Mouse (Mus musculus): ENCODE measurements around the gene Wdr93. TPM values are rescaled to one million over a fixed set of nuclear protein-coding genes. Genes with fewer than 3 reads are reported as not detected.

Wdr93 gene
- polyA plus RNA-seq, 1 experiment from 2014 or later, result 0.21 TPM

DNA sequence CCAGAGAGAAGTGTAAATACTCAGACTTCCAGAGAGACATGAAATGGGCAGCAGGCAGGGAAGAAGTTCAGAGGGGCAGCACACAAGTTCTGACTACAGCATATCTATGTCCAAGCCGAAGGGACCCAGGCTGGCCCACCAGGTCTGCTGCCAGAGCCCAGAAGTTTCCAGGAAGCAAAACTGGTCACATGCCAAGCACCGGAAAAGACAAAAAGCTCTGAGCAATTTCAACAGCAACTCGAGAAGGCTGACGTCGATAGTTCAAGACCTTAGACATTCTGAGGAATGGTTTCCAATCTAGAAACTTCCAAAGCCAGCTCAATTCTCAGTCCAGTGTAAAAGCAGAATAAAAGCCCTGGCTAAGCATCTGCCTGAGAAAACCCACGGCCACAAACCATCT lies 88.6 kb downstream of the Wdr93 start:
- ATAC-seq (replicated peaks; ENCODE audit: insufficient number of reproducible peaks, low FRiP score, low TSS enrichment, low read depth) (no peak), DNase-seq (ENCODE audit: low spot score) (no peak)
- WGBS, result 76% methylated on average over 6 of the region's 6 CpGs
- Histone ChIP-seq H3K4me3 (ENCODE audit: low read depth, low read length) (no peak overlapping the region), H3K27me3 (ENCODE audit: control insufficient read depth, insufficient read depth, low read length) (no peaks in the 10 kb centered on the region), H3K9ac (replicated peaks; ENCODE audit: low read length) (no peak overlapping the region), H3K27ac (replicated peaks; ENCODE audit: low read depth, low read length) (no peak overlapping the region), H3K36me3 (replicated peaks; ENCODE audit: control insufficient read depth, insufficient read depth, low read depth, low read length) (no peaks in the 10 kb centered on the region), H3K4me1 (ENCODE audit: control insufficient read depth, insufficient read depth, low read length) (no peaks in the 10 kb centered on the region), H3K9me3 (replicated peaks; ENCODE audit: control insufficient read depth, low read length) (no peaks in the 10 kb centered on the region), H3K4me2 (ENCODE audit: low read depth, low read length) (no peak overlapping the region)

- Histone ChIP-seq H3K36me3 (replicated peaks; ENCODE audit: control insufficient read depth, insufficient read depth, low read depth, low read length) (no peaks in the 10 kb centered on the region), H3K9ac (replicated peaks; ENCODE audit: low read length) (no peak overlapping the region), H3K4me1 (ENCODE audit: control insufficient read depth, insufficient read depth, low read length) (no peaks in the 10 kb centered on the region), H3K27me3 (ENCODE audit: control insufficient read depth, insufficient read depth, low read length) (no peaks in the 10 kb centered on the region), H3K27ac (replicated peaks; ENCODE audit: low read depth, low read length) (no peak overlapping the region), H3K4me2 (ENCODE audit: low read depth, low read length) (no peak overlapping the region), H3K9me3 (replicated peaks; ENCODE audit: control insufficient read depth, low read length) (no peaks in the 10 kb centered on the region), H3K4me3 (ENCODE audit: low read depth, low read length) (no peak overlapping the region)
- no peak for DNase-seq (ENCODE audit: low spot score)
- ATAC-seq (replicated peaks; ENCODE audit: insufficient number of reproducible peaks, low FRiP score, low TSS enrichment, low read depth), result no peak
Measured at GRCm38 (mm10) chr7:79832980-79833379, 90.0 kb downstream of the Wdr93 start.

DNA sequence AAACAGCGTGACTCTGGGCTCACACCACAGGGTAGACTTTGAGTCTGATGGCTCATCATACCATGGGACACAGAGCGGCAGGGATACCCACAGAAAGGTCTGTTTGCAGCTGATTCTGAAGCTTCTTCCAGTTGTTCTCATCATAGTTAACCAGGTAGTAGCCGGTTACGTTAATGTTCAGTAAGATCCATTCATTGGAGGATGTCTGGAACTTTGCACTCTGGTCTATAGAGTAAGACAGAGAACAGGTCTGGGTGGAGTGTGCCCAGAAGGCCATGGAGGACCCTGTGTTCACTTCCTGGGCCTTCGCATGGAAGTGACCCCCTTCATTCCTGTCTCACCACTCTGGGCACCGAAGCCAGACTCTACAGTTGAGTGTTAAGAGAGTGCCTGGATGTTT lies 92.2 kb downstream of the Wdr93 start:
- Histone ChIP-seq H3K9me3 (replicated peaks; ENCODE audit: control insufficient read depth, low read length) (no peaks in the 10 kb centered on the region), H3K9ac (replicated peaks; ENCODE audit: low read length) (no peak overlapping the region), H3K27ac (replicated peaks; ENCODE audit: low read depth, low read length) (no peak overlapping the region), H3K27me3 (ENCODE audit: control insufficient read depth, insufficient read depth, low read length) (no peaks in the 10 kb centered on the region), H3K4me2 (ENCODE audit: low read depth, low read length) (no peak overlapping the region), H3K4me1 (ENCODE audit: control insufficient read depth, insufficient read depth, low read length) (no peaks in the 10 kb centered on the region), H3K4me3 (ENCODE audit: low read depth, low read length) (no peak overlapping the region), H3K36me3 (replicated peaks; ENCODE audit: control insufficient read depth, insufficient read depth, low read depth, low read length) (no peaks in the 10 kb centered on the region)
- ATAC-seq (replicated peaks; ENCODE audit: insufficient number of reproducible peaks, low FRiP score, low TSS enrichment, low read depth) (no peak), DNase-seq (ENCODE audit: low spot score) (no peak)
- WGBS, result 95% methylated on average over 6 of the region's 6 CpGs

Other genes with a start within 250 kb of the Wdr93 start
- gene Rhcg, start 125.5 kb upstream of the Wdr93 start, polyA plus RNA-seq (2014; fragmentation: Nextera tagmentation; extraction: Ambion mirVana), result 0.53 and 0.67 TPM in 2 replicates
- gene Ticrr, start 83.0 kb upstream of the Wdr93 start, polyA plus RNA-seq (2014; fragmentation: Nextera tagmentation; extraction: Ambion mirVana), result 15.3 and 16.3 TPM in 2 replicates
- 4.5 TPM in 2 replicates for gene Kif7, start 27.4 kb upstream of the Wdr93 start, polyA plus RNA-seq (2014; fragmentation: Nextera tagmentation; extraction: Ambion mirVana)
- gene Plin1, start 10.3 kb upstream of the Wdr93 start, polyA plus RNA-seq (2014; fragmentation: Nextera tagmentation; extraction: Ambion mirVana), result not detected in 2 replicates
- gene Pex11a, start within 50 bp of the Wdr93 start, polyA plus RNA-seq (2014; fragmentation: Nextera tagmentation; extraction: Ambion mirVana), result 7.1 and 8.3 TPM in 2 replicates
- 0.17 TPM in 1 of 2 replicates, not detected in the other for gene Mesp1, start 50.6 kb downstream of the Wdr93 start, polyA plus RNA-seq (2014; fragmentation: Nextera tagmentation; extraction: Ambion mirVana)
- 0.53 TPM in 1 of 2 replicates, not detected in the other for gene Mesp2, start 67.6 kb downstream of the Wdr93 start, polyA plus RNA-seq (2014; fragmentation: Nextera tagmentation; extraction: Ambion mirVana)
- gene Anpep, start 117.9 kb downstream of the Wdr93 start, polyA plus RNA-seq (2014; fragmentation: Nextera tagmentation; extraction: Ambion mirVana), result 7.5 and 7.9 TPM in 2 replicates
- gene Ap3s2, start 177.5 kb downstream of the Wdr93 start, polyA plus RNA-seq (2014; fragmentation: Nextera tagmentation; extraction: Ambion mirVana), result 49.4 and 61.2 TPM in 2 replicates
- gene Arpin, start 192.2 kb downstream of the Wdr93 start, polyA plus RNA-seq (2014; fragmentation: Nextera tagmentation; extraction: Ambion mirVana), result 20.6 and 23.1 TPM in 2 replicates